Mouse (Mus musculus) heart, embryonic 15.5 days (tissue): ENCODE results near the gene Ltbp1. TPM values are rescaled to one million over a fixed set of nuclear protein-coding genes. Genes with fewer than 3 reads are reported as not detected.

ENCODE experiments used
- ATAC-seq: fragments of 200-750 bp; cut with Nextera tagmentation; replicated peaks from 2 replicates; pipeline ENCODE4 v1.8.0; 2017; ENCODE audit warnings: low read depth, moderate TSS enrichment; ENCODE audit not compliant: insufficient number of reproducible peaks, insufficient read depth, low FRiP score
- H3K27ac ChIP-seq: fragments of 300-500 bp; sonication (generic); 2 replicates; pipeline ENCODE4 v1.5.1; 2015; ENCODE audit warnings: mild to moderate bottlenecking, inconsistent platforms
- H3K27me3 ChIP-seq: fragments of 300-500 bp; sonication (generic); 2 replicates; pipeline ENCODE4 v1.6.1; 2015; ENCODE audit warnings: inconsistent platforms
- H3K36me3 ChIP-seq: fragments of 300-500 bp; sonication (generic); 2 replicates; pipeline ENCODE4 v1.6.1; 2015; ENCODE audit warnings: mild to moderate bottlenecking, inconsistent platforms
- H3K4me1 ChIP-seq: fragments of 300-500 bp; sonication (generic); replicated peaks from 2 replicates; pipeline ENCODE4 v1.6.1; 2015; ENCODE audit warnings: inconsistent platforms
- H3K4me2 ChIP-seq: fragments of 300-500 bp; sonication (generic); 2 replicates; pipeline ENCODE4 v1.6.1; 2015; ENCODE audit warnings: inconsistent platforms, mild to moderate bottlenecking, moderate library complexity
- H3K4me3 ChIP-seq: fragments of 300-500 bp; sonication (generic); 2 replicates; pipeline ENCODE4 v1.5.1; 2015; ENCODE audit warnings: mild to moderate bottlenecking, inconsistent platforms
- H3K9ac ChIP-seq: fragments of 300-500 bp; sonication (generic); 2 replicates; pipeline ENCODE4 v1.6.1; 2015; ENCODE audit warnings: mild to moderate bottlenecking, inconsistent platforms
- H3K9me3 ChIP-seq: fragments of 300-500 bp; sonication (generic); replicated peaks from 2 replicates; pipeline ENCODE4 v1.6.1; 2016; ENCODE audit warnings: inconsistent platforms
- WGBS: fragments of 180-500 bp; shearing (Covaris S2); methylation state at CpG from one replicate; pipeline ENCODE4 v1.1.7; 2015; ENCODE audit warnings: mixed read lengths; 5-methylcytosine and 5-hydroxymethylcytosine counted together
- polyA plus RNA-seq: library from polyadenylated mRNA; unstranded; fragments of >200 nt; fragmentation: Nextera tagmentation; extraction: Ambion mirVana; gene quantifications from 2 replicates; pipeline ENCODE4 v1.2.1, GENCODE M21; 2015

Ltbp1 gene
- polyA plus RNA-seq, 1 experiment from 2014 or later, result 19.6 TPM

DNA sequence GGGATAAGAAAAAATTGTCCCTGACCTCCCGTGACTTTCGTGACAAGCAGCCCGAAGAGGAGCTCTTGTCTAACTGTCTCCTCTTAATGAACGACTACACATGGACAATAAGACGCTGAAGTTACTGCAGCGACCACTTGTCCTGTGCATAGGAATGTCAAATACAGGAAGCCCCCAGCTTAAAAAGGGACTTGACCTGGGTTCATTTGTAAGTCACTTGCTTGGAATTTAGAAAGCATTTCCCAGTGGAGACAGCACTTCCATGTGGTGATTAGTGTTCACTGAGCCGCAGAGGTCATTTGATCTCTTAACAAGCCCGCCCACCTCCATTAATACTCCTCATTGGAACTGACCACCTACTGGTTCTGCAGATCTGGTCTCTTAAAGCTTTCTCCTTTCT is 61.9 kb downstream of the Ltbp1 start:
- Histone ChIP-seq H3K4me2 (peak overlapping the region; percentile 38; the same call in 1 of the 2 replicates), H3K27ac (peak overlapping the region; percentile 49), H3K9me3 (no peaks in the 10 kb centered on the region), H3K4me3 (no peak overlapping the region), H3K36me3 (no peaks in the 10 kb centered on the region), H3K9ac (no peak overlapping the region), H3K27me3 (no peaks in the 10 kb centered on the region), H3K4me1 (peaks cover 27% of the 10 kb centered on the region)
- ATAC-seq, result no peak
- WGBS, result 20% methylated on average over 8 of the region's 8 CpGs

DNA sequence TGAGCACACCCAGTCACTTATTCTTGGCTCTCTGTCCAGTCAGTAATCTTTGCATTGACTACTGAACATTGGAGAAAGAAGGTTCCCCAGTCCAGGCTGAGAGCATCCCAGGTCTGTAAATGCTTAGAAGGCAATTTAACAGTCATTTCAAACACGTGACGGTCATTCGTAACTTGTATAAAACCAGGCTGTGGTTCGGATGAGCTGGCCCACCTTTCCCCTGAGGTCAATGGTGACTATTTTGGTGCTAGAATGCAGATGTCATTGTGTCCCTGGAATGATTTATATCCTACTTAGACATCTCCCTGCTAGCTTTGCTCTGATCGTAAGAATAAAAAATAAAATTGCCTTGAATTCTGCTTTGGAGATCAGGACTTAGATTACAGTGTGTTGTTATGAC is 63.9 kb downstream of the Ltbp1 start:
- Histone ChIP-seq H3K4me2 (no peak overlapping the region), H3K9me3 (no peaks in the 10 kb centered on the region), H3K36me3 (no peaks in the 10 kb centered on the region), H3K27me3 (no peaks in the 10 kb centered on the region), H3K4me1 (peaks cover 42% of the 10 kb centered on the region), H3K9ac (no peak overlapping the region), H3K27ac (no peak overlapping the region), H3K4me3 (no peak overlapping the region)
- 83% methylated on average over 5 of the region's 5 CpGs for WGBS
- no peak for ATAC-seq

DNA sequence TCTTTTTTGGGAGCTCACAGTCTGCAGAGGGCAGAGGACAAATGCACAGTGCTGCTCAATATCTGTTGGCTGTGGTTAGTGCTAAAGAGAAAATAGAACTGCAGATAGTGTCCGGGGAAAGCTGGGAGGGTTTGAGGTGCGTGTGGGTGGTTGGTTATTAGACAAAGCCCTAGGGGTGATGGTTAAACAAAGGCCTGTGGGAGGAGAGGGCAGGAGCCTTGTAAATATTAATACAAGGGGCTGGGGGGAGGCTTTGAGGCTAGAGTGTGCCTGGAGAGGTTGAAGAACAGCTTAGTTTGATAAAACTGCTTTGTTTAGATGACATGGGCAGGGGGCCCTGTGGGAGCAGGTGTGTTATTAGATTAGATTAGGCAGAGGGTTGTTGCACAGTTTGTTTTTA is 65.8 kb downstream of the Ltbp1 start:
- Histone ChIP-seq H3K4me2 (no peak overlapping the region), H3K36me3 (no peaks in the 10 kb centered on the region), H3K9me3 (no peaks in the 10 kb centered on the region), H3K27me3 (no peaks in the 10 kb centered on the region), H3K27ac (peak overlapping the region; percentile 63), H3K4me3 (no peak overlapping the region), H3K4me1 (peaks cover 56% of the 10 kb centered on the region), H3K9ac (no peak overlapping the region)
- 0 out of 2 replicates have a peak, but pooled peaks have one; percentile 16 for ATAC-seq
- 9% methylated on average over 2 of the region's 2 CpGs for WGBS

GRCm38 (mm10) chr17:75071749-75072148 is 66.4 kb downstream of the Ltbp1 start:
- no peaks in the 10 kb centered on the region for H3K27me3 ChIP-seq
- no peak overlapping the region for H3K4me2 ChIP-seq
- 43% methylated on average over 2 of the region's 2 CpGs for WGBS
- no peak overlapping the region for H3K9ac ChIP-seq
- ATAC-seq, result no peak
- H3K4me3 ChIP-seq, result no peak overlapping the region
- H3K27ac ChIP-seq, result peak overlapping the region; percentile 63
- H3K4me1 ChIP-seq, result peaks cover 56% of the 10 kb centered on the region
- H3K9me3 ChIP-seq, result no peaks in the 10 kb centered on the region
- H3K36me3 ChIP-seq, result no peaks in the 10 kb centered on the region

GRCm38 (mm10) chr17:75073887-75074286 is 68.5 kb downstream of the Ltbp1 start:
- no peak overlapping the region for H3K9ac ChIP-seq
- H3K4me3 ChIP-seq, result no peak overlapping the region
- H3K4me2 ChIP-seq, result peak overlapping the region; percentile 23
- 11% methylated on average over 8 of the region's 8 CpGs for WGBS
- no peaks in the 10 kb centered on the region for H3K27me3 ChIP-seq
- H3K36me3 ChIP-seq, result no peaks in the 10 kb centered on the region
- ATAC-seq, result peak; percentile 81
- H3K4me1 ChIP-seq, result peaks cover 46% of the 10 kb centered on the region
- peak overlapping the region; percentile 88 for H3K27ac ChIP-seq
- H3K9me3 ChIP-seq, result no peaks in the 10 kb centered on the region

- Histone ChIP-seq H3K27ac (peak overlapping the region; percentile 88), H3K4me3 (no peak overlapping the region), H3K4me1 (peaks cover 43% of the 10 kb centered on the region)
These were observed 69.8 kb downstream of the Ltbp1 start for GRCm38 (mm10) chr17:75074978-75075699.

GRCm38 (mm10) chr17:75081401-75081800 is 76.0 kb downstream of the Ltbp1 start:
- no peaks in the 10 kb centered on the region for H3K36me3 ChIP-seq
- no peaks in the 10 kb centered on the region for H3K9me3 ChIP-seq
- peaks cover 7% of the 10 kb centered on the region for H3K4me1 ChIP-seq
- no peak overlapping the region for H3K27ac ChIP-seq
- H3K4me3 ChIP-seq, result no peak overlapping the region
- ATAC-seq, result no peak
- H3K9ac ChIP-seq, result no peak overlapping the region
- WGBS, result 74% methylated on average over 2 of the region's 2 CpGs
- H3K27me3 ChIP-seq, result no peaks in the 10 kb centered on the region
- no peak overlapping the region for H3K4me2 ChIP-seq

More at GRCm38 (mm10) chr17:75074978-75075699, 69.8 kb downstream of the Ltbp1 start:
- ATAC-seq, result no peak
- Histone ChIP-seq H3K9me3 (no peaks in the 10 kb centered on the region), H3K36me3 (no peaks in the 10 kb centered on the region), H3K4me2 (peak overlapping the region; percentile 23), H3K27me3 (no peaks in the 10 kb centered on the region), H3K9ac (no peak overlapping the region)
- 62% methylated on average over 19 of the region's 19 CpGs for WGBS

DNA sequence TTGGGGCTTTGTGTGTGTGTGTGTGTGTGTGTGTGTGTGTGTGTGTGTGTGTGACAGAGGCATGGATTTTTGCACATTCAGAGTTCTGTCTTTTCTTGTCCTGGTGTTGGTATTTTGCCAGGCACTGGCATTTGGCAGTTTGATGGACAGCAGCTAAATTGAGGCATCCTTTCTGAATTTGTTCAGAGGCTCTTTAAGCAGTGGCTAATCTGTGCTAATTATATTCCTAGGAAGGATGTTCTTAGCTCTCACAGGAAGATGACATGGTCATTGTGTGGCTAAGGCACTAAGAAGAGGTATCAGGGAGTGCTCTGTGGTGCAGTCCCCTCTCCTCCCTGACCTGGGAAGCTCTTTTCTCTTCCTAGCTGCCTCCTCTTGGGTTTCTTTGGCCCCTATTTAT is 77.1 kb downstream of the Ltbp1 start:
- H3K9ac ChIP-seq, result no peak overlapping the region
- no peak overlapping the region for H3K4me3 ChIP-seq
- H3K4me2 ChIP-seq, result no peak overlapping the region
- no peaks in the 10 kb centered on the region for H3K27me3 ChIP-seq
- no peaks in the 10 kb centered on the region for H3K36me3 ChIP-seq
- H3K4me1 ChIP-seq, result peaks cover 12% of the 10 kb centered on the region
- H3K27ac ChIP-seq, result peak overlapping the region; percentile 34; the same call in 1 of the 2 replicates
- no peaks in the 10 kb centered on the region for H3K9me3 ChIP-seq
- no peak; the same call in 1 of the 2 replicates for ATAC-seq

- Histone ChIP-seq H3K27ac (peak overlapping the region; percentile 70), H3K4me2 (peak overlapping the region; percentile 47), H3K9me3 (no peaks in the 10 kb centered on the region), H3K9ac (no peak overlapping the region), H3K4me3 (no peak overlapping the region), H3K36me3 (no peaks in the 10 kb centered on the region), H3K27me3 (no peaks in the 10 kb centered on the region), H3K4me1 (peaks cover 20% of the 10 kb centered on the region)
- WGBS, result 30% methylated on average over 10 of the region's 10 CpGs
- peak; percentile 67 for ATAC-seq
These were observed 82.1 kb downstream of the Ltbp1 start for GRCm38 (mm10) chr17:75087296-75087941.

DNA sequence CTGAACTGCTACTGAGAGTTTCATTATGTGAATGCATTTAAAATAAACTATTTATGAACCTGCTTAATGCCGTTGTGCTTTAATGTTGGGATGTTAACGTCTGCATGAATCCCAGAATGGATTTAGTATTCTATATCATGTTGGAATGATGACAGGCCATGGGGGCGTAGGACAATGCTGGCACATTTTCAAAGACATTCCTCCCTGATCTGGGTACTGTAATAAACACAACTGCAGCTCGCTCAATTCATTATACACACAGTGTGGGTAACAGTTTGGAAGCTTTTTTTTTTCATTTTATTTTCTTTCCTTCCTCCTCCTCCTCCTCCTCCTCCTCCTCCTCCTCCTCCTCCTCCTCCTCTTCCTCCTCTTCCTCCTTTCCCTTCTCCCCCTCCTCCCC is 82.9 kb downstream of the Ltbp1 start:
- no peaks in the 10 kb centered on the region for H3K36me3 ChIP-seq
- WGBS, result 24% methylated on average over 4 of the region's 4 CpGs
- H3K27ac ChIP-seq, result peak overlapping the region; percentile 70; the same call in 1 of the 2 replicates
- H3K4me2 ChIP-seq, result peak overlapping the region; percentile 47; the same call in 1 of the 2 replicates
- H3K9ac ChIP-seq, result no peak overlapping the region
- peaks cover 15% of the 10 kb centered on the region for H3K4me1 ChIP-seq
- no peaks in the 10 kb centered on the region for H3K27me3 ChIP-seq
- no peak overlapping the region for H3K4me3 ChIP-seq
- H3K9me3 ChIP-seq, result no peaks in the 10 kb centered on the region
- ATAC-seq, result no peak

- Histone ChIP-seq H3K27ac (no peak overlapping the region), H3K4me1 (peaks cover 15% of the 10 kb centered on the region), H3K4me3 (no peak overlapping the region), H3K36me3 (no peaks in the 10 kb centered on the region), H3K4me2 (no peak overlapping the region), H3K9ac (no peak overlapping the region), H3K9me3 (no peaks in the 10 kb centered on the region), H3K27me3 (no peaks in the 10 kb centered on the region)
- WGBS, result 74% methylated on average over 11 of the region's 11 CpGs
- ATAC-seq, result no peak
These were observed 83.4 kb downstream of the Ltbp1 start for GRCm38 (mm10) chr17:75088727-75089126.
